Mouse (Mus musculus): ENCODE measurements around the gene Irgq.

DNA sequence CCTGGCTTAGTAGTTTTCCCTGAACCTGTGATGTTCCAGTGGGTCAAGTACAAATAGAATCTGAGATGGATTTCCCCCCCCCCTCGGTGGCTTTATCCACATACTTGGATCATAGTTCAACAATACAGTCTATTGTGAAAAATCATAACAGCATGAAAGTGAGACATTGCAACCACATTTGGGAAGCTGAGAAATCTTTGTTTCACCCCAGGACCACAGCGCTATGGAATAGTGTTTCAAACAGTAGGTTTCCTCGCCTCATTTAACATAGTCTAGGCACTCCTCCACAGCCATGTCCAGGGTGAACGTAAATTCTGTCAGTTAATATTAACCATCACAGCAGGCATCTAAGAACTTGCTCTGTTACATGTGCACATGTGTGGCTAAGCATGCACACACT is 6.6 kb downstream of the Irgq start:
- no peak for TF ChIP-seq CTCF (IDR thresholded peaks at IDR 0.05; ENCODE audit: low read depth, low read length)
- no peak for TF ChIP-seq POLR2A (IDR thresholded peaks at IDR 0.05; ENCODE audit: insufficient read depth, low read length)
- TF ChIP-seq EP300 (IDR thresholded peaks at IDR 0.05; ENCODE audit: insufficient read depth, low read depth, low read length): no peak
